Mouse (Mus musculus): ENCODE measurements around the gene Ccdc6. TPM values are rescaled to one million over a fixed set of nuclear protein-coding genes. Genes with fewer than 3 reads are reported as not detected.

The Ccdc6 gene
- polyA plus RNA-seq, 1 experiment = 15.5 TPM

- Histone ChIP-seq H3K36me3 (ENCODE audit: control insufficient read depth, insufficient read depth) (no peaks in the 10 kb centered on the region), H3K27me3 (ENCODE audit: control insufficient read depth, insufficient read depth, insufficient read length) (no peaks in the 10 kb centered on the region), H3K4me3 (no peak overlapping the region), H3K4me2 (ENCODE audit: low read depth) (no peak overlapping the region), H3ac (ENCODE audit: control insufficient read depth, insufficient read length) (no peak overlapping the region), H3K79me2 (ENCODE audit: control insufficient read depth, insufficient read depth) (peaks cover 35% of the 10 kb centered on the region)
- TF ChIP-seq REST (IDR thresholded peaks at IDR 0.05; ENCODE audit: insufficient read depth, insufficient read length) (no peak), SRF (IDR thresholded peaks at IDR 0.05; ENCODE audit: control insufficient read depth, insufficient read length, low read depth) (no peak), POLR2A (IDR thresholded peaks at IDR 0.05; ENCODE audit: insufficient read length, low read depth) (no peak), POLR2AphosphoS2 (IDR thresholded peaks at IDR 0.05; ENCODE audit: insufficient read length, low read depth) (no peak), MYOG (IDR thresholded peaks at IDR 0.05; ENCODE audit: control insufficient read depth in 1 of 3, insufficient read depth in 1 of 3, insufficient read length in 2 of 3, low read depth in 2 of 3) (no peak), USF1 (IDR thresholded peaks at IDR 0.05; ENCODE audit: low read depth) (no peak), CEBPB (IDR thresholded peaks at IDR 0.05; ENCODE audit: insufficient read depth, poor library complexity, severe bottlenecking) (no peak), E2F4 (IDR thresholded peaks at IDR 0.05; ENCODE audit: insufficient read depth) (no peak), TCF3 (IDR thresholded peaks at IDR 0.05; ENCODE audit: insufficient read length, low read depth) (no peak)
Observed at GRCm38 (mm10) chr10:70137652-70138051, 40.7 kb downstream of the Ccdc6 start.

GRCm38 (mm10) chr10:70138150-70138549 lies 41.2 kb downstream of the Ccdc6 start:
- Histone ChIP-seq H3K27me3 (ENCODE audit: control insufficient read depth, insufficient read depth, insufficient read length) (no peaks in the 10 kb centered on the region), H3ac (ENCODE audit: control insufficient read depth, insufficient read length) (no peak overlapping the region), H3K36me3 (ENCODE audit: control insufficient read depth, insufficient read depth) (no peaks in the 10 kb centered on the region), H3K4me3 (no peak overlapping the region), H3K4me2 (ENCODE audit: low read depth) (no peak overlapping the region), H3K79me2 (ENCODE audit: control insufficient read depth, insufficient read depth) (peaks cover 34% of the 10 kb centered on the region)
- TF ChIP-seq SRF (IDR thresholded peaks at IDR 0.05; ENCODE audit: control insufficient read depth, insufficient read length, low read depth) (no peak), TCF3 (IDR thresholded peaks at IDR 0.05; ENCODE audit: insufficient read length, low read depth) (no peak), MAX (IDR thresholded peaks at IDR 0.05; ENCODE audit: low read depth) (no peak), USF1 (IDR thresholded peaks at IDR 0.05; ENCODE audit: low read depth) (no peak), MYOD1 (IDR thresholded peaks at IDR 0.05; ENCODE audit: control insufficient read depth in 1 of 3, insufficient read length in 2 of 3, low read depth in 2 of 3) (no peak), E2F4 (IDR thresholded peaks at IDR 0.05; ENCODE audit: insufficient read depth) (no peak), POLR2AphosphoS2 (IDR thresholded peaks at IDR 0.05; ENCODE audit: insufficient read length, low read depth) (no peak), POLR2A (IDR thresholded peaks at IDR 0.05; ENCODE audit: insufficient read length, low read depth) (no peak), CEBPB (IDR thresholded peaks at IDR 0.05; ENCODE audit: insufficient read depth, poor library complexity, severe bottlenecking) (no peak), TCF12 (IDR thresholded peaks at IDR 0.05; ENCODE audit: insufficient read depth, poor library complexity, severe bottlenecking) (no peak), REST (IDR thresholded peaks at IDR 0.05; ENCODE audit: insufficient read depth, insufficient read length) (no peak), MYOG (IDR thresholded peaks at IDR 0.05; ENCODE audit: control insufficient read depth in 1 of 3, insufficient read depth in 1 of 3, insufficient read length in 2 of 3, low read depth in 2 of 3) (no peak)

DNA sequence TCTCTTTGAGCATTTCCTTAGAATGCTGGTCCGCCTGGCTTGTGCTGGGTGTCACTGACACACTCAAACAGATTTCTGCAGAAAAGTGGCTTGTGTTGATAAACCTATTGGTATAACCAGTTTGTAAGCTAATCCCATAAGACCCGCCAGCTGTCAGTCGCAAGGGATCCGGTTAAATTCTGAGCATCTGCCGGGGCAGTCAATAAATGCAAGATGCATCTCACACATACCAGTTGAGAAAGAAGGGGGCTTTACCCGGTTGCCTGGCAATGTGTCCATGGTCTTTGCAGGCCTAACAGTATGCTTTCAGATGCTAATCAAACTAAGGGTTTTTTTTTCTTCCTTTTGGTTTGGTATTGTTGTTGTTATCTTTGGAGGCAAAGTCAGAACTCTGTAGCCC lies 42.4 kb downstream of the Ccdc6 start:
- no peak overlapping the region for H3K4me2 ChIP-seq (ENCODE audit: low read depth)
- TF ChIP-seq USF1 (IDR thresholded peaks at IDR 0.05; ENCODE audit: low read depth) = no peak
- peaks cover 29% of the 10 kb centered on the region for H3K79me2 ChIP-seq (ENCODE audit: control insufficient read depth, insufficient read depth)
- peaks cover 5% of the 10 kb centered on the region for H3K36me3 ChIP-seq (ENCODE audit: control insufficient read depth, insufficient read depth)
- H3ac ChIP-seq (ENCODE audit: control insufficient read depth, insufficient read length) = no peak overlapping the region
- H3K27me3 ChIP-seq (ENCODE audit: control insufficient read depth, insufficient read depth, insufficient read length) = no peaks in the 10 kb centered on the region
- H3K4me3 ChIP-seq = no peak overlapping the region

GRCm38 (mm10) chr10:70140414-70140813 lies 43.5 kb downstream of the Ccdc6 start:
- Histone ChIP-seq H3K36me3 (ENCODE audit: control insufficient read depth, insufficient read depth) (peaks cover 9% of the 10 kb centered on the region), H3K4me2 (ENCODE audit: low read depth) (no peak overlapping the region), H3K4me3 (no peak overlapping the region), H3K27me3 (ENCODE audit: control insufficient read depth, insufficient read depth, insufficient read length) (no peaks in the 10 kb centered on the region), H3ac (ENCODE audit: control insufficient read depth, insufficient read length) (no peak overlapping the region), H3K79me2 (ENCODE audit: control insufficient read depth, insufficient read depth) (peaks cover 25% of the 10 kb centered on the region)
- TF ChIP-seq USF1 (IDR thresholded peaks at IDR 0.05; ENCODE audit: low read depth) (no peak), MYOD1 (IDR thresholded peaks at IDR 0.05; ENCODE audit: control insufficient read depth in 1 of 3, insufficient read length in 2 of 3, low read depth in 2 of 3) (no peak)

DNA sequence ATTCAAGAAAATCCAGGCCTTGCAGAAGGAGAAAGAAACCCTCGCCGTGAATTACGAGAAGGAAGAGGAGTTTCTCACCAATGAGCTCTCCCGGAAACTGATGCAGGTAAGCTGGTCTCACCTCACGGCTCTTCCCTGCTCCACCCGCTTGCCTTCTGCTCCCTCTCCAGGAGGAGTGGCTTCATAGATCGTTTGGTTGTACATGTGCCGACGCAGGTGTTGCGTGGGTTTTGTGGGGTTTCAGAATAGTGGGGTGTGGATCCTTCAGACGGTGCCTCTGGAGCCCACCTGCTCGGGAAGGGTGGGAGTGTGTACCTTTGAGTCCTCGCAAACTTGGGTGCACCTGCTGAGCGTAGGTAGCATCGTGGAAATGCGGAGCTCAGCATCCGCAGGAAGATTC lies 45.7 kb downstream of the Ccdc6 start:
- Histone ChIP-seq H3K79me2 (ENCODE audit: control insufficient read depth, insufficient read depth) (peaks cover 22% of the 10 kb centered on the region), H3K4me2 (ENCODE audit: low read depth) (no peak overlapping the region), H3ac (ENCODE audit: control insufficient read depth, insufficient read length) (no peak overlapping the region), H3K4me3 (no peak overlapping the region), H3K27me3 (ENCODE audit: control insufficient read depth, insufficient read depth, insufficient read length) (no peaks in the 10 kb centered on the region), H3K36me3 (ENCODE audit: control insufficient read depth, insufficient read depth) (peaks cover 10% of the 10 kb centered on the region)
- TF ChIP-seq MYOD1 (IDR thresholded peaks at IDR 0.05; ENCODE audit: control insufficient read depth in 1 of 3, insufficient read length in 2 of 3, low read depth in 2 of 3) (no peak), TCF3 (IDR thresholded peaks at IDR 0.05; ENCODE audit: insufficient read length, low read depth) (no peak), USF1 (IDR thresholded peaks at IDR 0.05; ENCODE audit: low read depth) (no peak), TCF12 (IDR thresholded peaks at IDR 0.05; ENCODE audit: insufficient read depth, poor library complexity, severe bottlenecking) (no peak), MYOG (IDR thresholded peaks at IDR 0.05; ENCODE audit: control insufficient read depth in 1 of 3, insufficient read depth in 1 of 3, insufficient read length in 2 of 3, low read depth in 2 of 3) (no peak), MAX (IDR thresholded peaks at IDR 0.05; ENCODE audit: low read depth) (no peak), CEBPB (IDR thresholded peaks at IDR 0.05; ENCODE audit: insufficient read depth, poor library complexity, severe bottlenecking) (no peak), E2F4 (IDR thresholded peaks at IDR 0.05; ENCODE audit: insufficient read depth) (no peak), SRF (IDR thresholded peaks at IDR 0.05; ENCODE audit: control insufficient read depth, insufficient read length, low read depth) (no peak)
